Mouse (Mus musculus) small intestine, adult 2 months (tissue): ENCODE results near the gene Tmem215. TPM values are rescaled to one million over a fixed set of nuclear protein-coding genes. Genes with fewer than 3 reads are reported as not detected.

ENCODE experiments used
- H3K27ac ChIP-seq: fragments of 200-500 bp; 2 replicates; pipeline ENCODE4 v1.5.1; 2012; ENCODE audit warnings: low read depth, low read length, control low read depth, inconsistent platforms; ENCODE audit not compliant: insufficient read depth
- H3K27me3 ChIP-seq: fragments of 200-500 bp; 2 replicates; pipeline ENCODE4 v1.6.1; 2012; ENCODE audit warnings: mild to moderate bottlenecking, moderate library complexity, low read length, inconsistent platforms; ENCODE audit not compliant: control insufficient read depth, insufficient read depth
- H3K36me3 ChIP-seq: fragments of 200-500 bp; 2 replicates; pipeline ENCODE4 v1.6.1; 2012; ENCODE audit warnings: mild to moderate bottlenecking, low read length, control low read depth, inconsistent platforms; ENCODE audit not compliant: control insufficient read depth, insufficient read depth
- H3K4me1 ChIP-seq: fragments of 200-500 bp; 2 replicates; pipeline ENCODE4 v1.6.1; 2012; ENCODE audit warnings: low read length, inconsistent platforms, mixed read lengths; ENCODE audit not compliant: control insufficient read depth, insufficient read depth, insufficient read length
- H3K4me3 ChIP-seq: fragments of 200-500 bp; 2 replicates; pipeline ENCODE4 v1.5.1; 2012; ENCODE audit warnings: low read depth, mild to moderate bottlenecking, control low read depth, inconsistent platforms, low read length, moderate library complexity
- CTCF ChIP-seq: fragments of 200-500 bp; IDR thresholded peaks from 2 replicates; pipeline ENCODE4 v1.5.1; 2012; ENCODE audit warnings: low read depth, mild to moderate bottlenecking, control low read depth, inconsistent platforms, low read length, moderate library complexity, mixed read lengths; ENCODE audit not compliant: insufficient replicate concordance, insufficient read length; ENCODE audit errors: extremely low read depth
- POLR2A ChIP-seq: fragments of 200-500 bp; IDR thresholded peaks from 2 replicates; pipeline ENCODE4 v1.6.1; 2012; ENCODE audit warnings: low read depth, mild to moderate bottlenecking, control low read depth, inconsistent platforms, low read length, moderate library complexity
- WGBS: fragments of 180-500 bp; shearing (Covaris S2); methylation state at CpG from one replicate; pipeline ENCODE4 v1.1.7; 2018; 5-methylcytosine and 5-hydroxymethylcytosine counted together
- polyA plus RNA-seq: library from polyadenylated mRNA; depleted of rRNA; stranded (reverse); fragments of >200 nt; gene quantifications from 2 replicates; pipeline ENCODE4 v1.2.3, GENCODE M21; 2012

The Tmem215 gene
- polyA plus RNA-seq, 1 experiment, result 0.23 TPM

DNA sequence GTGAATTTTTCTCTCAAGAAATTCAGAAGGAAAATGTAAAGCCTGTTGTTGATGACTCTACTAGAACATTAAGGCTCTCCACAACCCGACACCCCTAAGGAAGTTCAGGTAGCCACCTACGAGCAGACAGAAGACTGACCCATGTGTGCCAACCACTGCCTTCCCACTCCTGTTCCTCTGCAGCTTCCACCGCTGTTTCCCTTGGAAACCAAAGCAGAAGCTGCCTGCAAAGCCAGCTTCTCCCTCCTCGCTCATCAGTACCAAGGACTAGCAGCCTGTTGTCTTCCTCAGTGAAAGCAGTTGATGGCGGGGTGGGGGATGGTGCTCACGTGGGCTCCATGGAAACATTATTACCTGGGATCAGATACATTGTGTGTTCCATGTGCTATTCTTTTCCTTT lies 14.6 kb downstream of the Tmem215 start:
- H3K27ac ChIP-seq, result no peak overlapping the region

DNA sequence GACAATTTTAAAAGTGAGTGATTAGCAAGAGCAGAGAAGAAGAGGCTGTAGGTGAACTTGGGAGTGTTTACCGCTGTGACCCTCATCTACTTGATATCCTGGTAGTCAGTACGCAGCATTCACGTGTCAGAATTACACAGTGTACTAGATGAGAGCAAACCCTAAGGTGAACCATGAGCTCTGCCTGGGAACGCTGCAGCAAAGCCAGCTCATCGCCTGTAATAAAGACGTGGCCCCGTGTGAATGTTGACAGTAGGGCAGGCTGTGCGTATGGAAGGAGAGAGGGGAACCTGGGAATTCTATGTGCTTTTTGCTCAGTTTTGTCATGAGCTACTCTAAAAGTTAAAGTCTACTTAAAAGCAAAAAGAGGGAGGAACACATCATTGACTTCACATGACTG lies 19.8 kb downstream of the Tmem215 start:
- Histone ChIP-seq H3K36me3 (no peaks in the 10 kb centered on the region), H3K4me3 (no peak overlapping the region), H3K4me1 (no peaks in the 10 kb centered on the region), H3K27ac (no peak overlapping the region), H3K27me3 (no peaks in the 10 kb centered on the region)
- no peak for TF ChIP-seq POLR2A
- TF ChIP-seq CTCF, result no peak
- 61% methylated on average over 8 of the region's 8 CpGs for WGBS

More for the DNA sequence above, 14.6 kb downstream of the Tmem215 start:
- H3K4me3 ChIP-seq, result no peak overlapping the region
- H3K36me3 ChIP-seq, result no peaks in the 10 kb centered on the region
- no peak for TF ChIP-seq POLR2A
- TF ChIP-seq CTCF, result no peak
- 74% methylated on average over 6 of the region's 6 CpGs for WGBS
- H3K27me3 ChIP-seq, result no peaks in the 10 kb centered on the region
- no peaks in the 10 kb centered on the region for H3K4me1 ChIP-seq

DNA sequence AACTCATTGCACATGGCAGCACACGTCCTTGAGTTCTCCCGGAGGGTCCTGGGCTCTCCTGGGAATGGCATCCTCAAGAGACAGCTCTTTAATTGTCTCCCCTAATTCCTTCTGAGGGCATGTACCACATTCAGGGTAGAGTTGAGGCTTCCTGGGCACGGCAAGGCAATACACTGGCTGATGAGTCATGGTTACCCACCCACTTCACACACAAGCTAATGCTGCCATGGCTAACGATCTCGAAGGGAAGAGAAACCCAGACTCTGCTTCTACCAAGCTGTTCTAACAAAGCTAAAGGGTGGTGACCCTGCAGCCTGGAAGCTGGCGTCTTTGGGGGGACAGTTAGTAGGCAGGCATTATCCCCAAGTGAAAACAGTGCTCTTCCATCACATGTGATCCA lies 24.4 kb downstream of the Tmem215 start:
- TF ChIP-seq POLR2A, result no peak
- TF ChIP-seq CTCF, result no peak
- H3K27ac ChIP-seq, result no peak overlapping the region
- 70% methylated on average over 6 of the region's 6 CpGs for WGBS
- H3K27me3 ChIP-seq, result no peaks in the 10 kb centered on the region
- no peaks in the 10 kb centered on the region for H3K4me1 ChIP-seq
- H3K4me3 ChIP-seq, result no peak overlapping the region
- no peaks in the 10 kb centered on the region for H3K36me3 ChIP-seq

DNA sequence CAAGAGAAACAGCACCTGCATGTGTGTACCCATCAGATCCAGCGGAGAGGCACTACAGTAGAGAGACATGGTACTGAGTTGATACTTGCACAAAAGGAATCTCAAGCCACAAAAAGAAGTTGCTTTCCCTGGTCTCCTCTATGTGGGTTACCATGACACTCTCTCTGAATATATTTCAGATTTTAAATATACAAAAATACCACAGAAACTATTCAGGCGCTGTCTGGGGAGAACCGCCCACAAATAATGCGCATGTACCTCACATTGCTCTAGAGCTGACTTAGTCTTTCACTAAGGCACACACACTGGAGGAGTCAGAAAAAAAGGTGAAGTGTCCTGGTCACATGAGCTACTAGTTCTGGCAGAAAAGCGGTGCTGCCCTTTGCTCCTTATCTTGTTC lies 24.8 kb downstream of the Tmem215 start:
- Histone ChIP-seq H3K27ac (no peak overlapping the region), H3K27me3 (no peaks in the 10 kb centered on the region), H3K4me3 (no peak overlapping the region), H3K36me3 (no peaks in the 10 kb centered on the region), H3K4me1 (no peaks in the 10 kb centered on the region)
- WGBS, result 92% methylated on average over 5 of the region's 5 CpGs
- TF ChIP-seq POLR2A, result no peak

DNA sequence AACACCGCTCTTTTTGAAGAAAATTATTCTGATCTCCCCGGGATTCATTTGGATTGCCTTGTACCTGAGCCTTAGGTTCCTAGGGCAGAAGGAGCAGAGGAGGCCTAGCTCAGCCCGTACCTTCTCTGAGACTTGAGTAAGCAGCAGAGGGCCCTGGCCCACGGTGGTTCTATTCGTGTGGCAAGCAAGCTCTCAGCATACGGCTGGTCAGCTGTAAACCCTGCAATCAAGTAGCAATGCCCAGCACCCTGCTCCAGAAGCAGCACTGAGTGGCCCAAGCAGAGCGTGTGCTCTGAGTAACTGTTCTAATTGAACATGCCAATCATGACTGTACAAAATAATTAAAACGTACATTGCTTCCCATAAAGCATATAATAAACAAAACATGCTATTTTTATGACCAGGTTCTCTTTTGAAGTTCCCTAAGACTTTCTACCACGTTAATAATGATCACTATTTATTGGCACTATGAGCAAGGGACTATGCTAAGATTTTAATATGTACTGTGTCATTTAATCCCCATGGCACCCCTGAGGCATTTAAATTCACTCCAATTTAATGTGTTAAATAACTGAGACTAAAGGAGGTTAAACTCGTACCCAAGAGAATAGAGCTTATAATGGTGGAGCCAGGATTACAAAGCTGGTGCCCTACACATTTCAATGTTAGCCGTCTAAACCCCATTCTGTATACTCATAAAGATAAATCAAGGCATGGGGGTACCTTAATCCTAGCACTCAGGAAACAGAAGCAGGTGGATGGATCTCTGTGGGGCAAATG lies 28.0 kb downstream of the Tmem215 start:
- H3K4me3 ChIP-seq, result no peak overlapping the region
- H3K27me3 ChIP-seq, result no peaks in the 10 kb centered on the region
- H3K27ac ChIP-seq, result no peak overlapping the region
- 83% methylated on average over 11 of the region's 11 CpGs for WGBS
- H3K4me1 ChIP-seq, result no peaks in the 10 kb centered on the region
- no peaks in the 10 kb centered on the region for H3K36me3 ChIP-seq
- no peak for TF ChIP-seq POLR2A

DNA sequence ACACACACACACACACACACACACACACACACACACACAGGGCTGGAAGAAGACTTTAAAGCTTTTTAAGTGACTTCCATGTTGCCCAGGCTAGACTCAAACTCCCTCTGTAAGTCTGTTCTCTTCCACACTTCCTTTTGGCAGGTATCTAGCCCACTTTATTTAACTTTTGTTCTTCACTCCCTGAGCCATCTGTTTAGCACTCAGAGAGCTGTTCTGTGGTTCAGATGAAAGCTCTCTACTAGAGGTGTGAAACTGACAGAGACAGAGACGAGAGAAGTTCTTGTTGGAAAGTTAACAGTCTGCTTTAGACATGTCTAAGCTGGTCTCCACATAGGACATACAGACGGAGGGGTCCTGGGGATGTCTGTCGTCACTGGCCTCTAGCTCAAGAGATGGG lies 30.5 kb downstream of the Tmem215 start:
- H3K27ac ChIP-seq, result no peak overlapping the region
- no peak overlapping the region for H3K4me3 ChIP-seq
- no peaks in the 10 kb centered on the region for H3K36me3 ChIP-seq
- H3K4me1 ChIP-seq, result no peaks in the 10 kb centered on the region
- H3K27me3 ChIP-seq, result no peaks in the 10 kb centered on the region
- TF ChIP-seq POLR2A, result no peak
- TF ChIP-seq CTCF, result no peak
- WGBS, result 83% methylated on average over 3 of the region's 3 CpGs

DNA sequence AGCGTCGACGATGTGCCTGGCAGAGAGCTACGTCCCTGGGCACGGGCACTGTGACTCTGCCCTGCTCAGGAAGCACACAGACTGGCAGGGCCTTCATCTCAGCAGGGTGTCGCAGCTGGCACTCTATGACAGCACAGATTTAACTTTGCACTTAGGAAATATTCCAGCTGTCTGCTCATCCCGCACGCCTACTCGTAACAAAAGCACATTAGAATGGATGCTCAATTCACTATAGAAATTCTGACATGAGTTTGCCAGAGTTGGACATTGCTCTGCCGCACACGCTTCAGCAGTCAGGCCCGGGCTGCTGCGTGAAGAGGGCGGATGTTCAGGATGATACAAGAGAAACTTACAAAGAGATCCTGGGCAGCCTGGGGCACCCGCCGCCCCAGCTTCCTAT lies 37.6 kb downstream of the Tmem215 start:
- TF ChIP-seq CTCF (no peak), POLR2A (no peak)
- no peak overlapping the region for H3K27ac ChIP-seq
- H3K4me3 ChIP-seq, result no peak overlapping the region
- no peaks in the 10 kb centered on the region for H3K27me3 ChIP-seq
- no peaks in the 10 kb centered on the region for H3K36me3 ChIP-seq
- no peaks in the 10 kb centered on the region for H3K4me1 ChIP-seq
- WGBS, result 84% methylated on average over 16 of the region's 16 CpGs
